Mouse (Mus musculus): ENCODE measurements around the gene Zfp287. TPM values are rescaled to one million over a fixed set of nuclear protein-coding genes. Genes with fewer than 3 reads are reported as not detected.
A peak's percentile ranks its signal among the peaks of the same experiment; 100 is the strongest.

The Zfp287 gene
- polyA plus RNA-seq, 1 experiment from 2014 or later: 20.4 TPM

DNA sequence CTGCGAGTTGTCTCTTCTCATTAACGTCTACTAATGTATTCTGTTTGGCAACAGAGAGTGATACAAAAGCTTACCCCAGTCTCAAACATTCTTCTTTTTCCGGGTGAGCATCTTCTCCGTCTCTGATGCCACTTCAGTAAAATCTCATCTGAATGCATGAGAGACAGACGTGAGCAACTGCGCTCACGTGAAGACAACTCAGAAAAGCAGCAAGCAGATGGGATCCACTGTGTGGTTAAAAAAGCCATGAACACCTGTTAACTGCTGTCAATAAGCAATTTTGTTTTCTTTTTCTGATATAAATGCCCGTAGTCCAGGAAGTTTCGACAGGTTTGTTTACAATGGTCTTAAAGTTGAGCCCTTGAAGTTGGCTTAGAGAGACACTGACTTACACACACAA, 15.5 kb upstream of the Zfp287 start:
- no peak overlapping the region for H3K4me2 ChIP-seq (replicated peaks)
- H3K9ac ChIP-seq (replicated peaks): no peak overlapping the region
- no peaks in the 10 kb centered on the region; the same call in 1 of the 2 replicates for H3K4me1 ChIP-seq
- no peaks in the 10 kb centered on the region for H3K36me3 ChIP-seq
- H3K27ac ChIP-seq (replicated peaks): no peak overlapping the region
- ATAC-seq (ENCODE audit: low FRiP score, low read depth): no peak
- no peak overlapping the region for H3K4me3 ChIP-seq
- H3K27me3 ChIP-seq: peaks cover 12% of the 10 kb centered on the region; the same call in 1 of the 2 replicates
- WGBS: 70% methylated on average over 9 of the region's 9 CpGs
- H3K9me3 ChIP-seq: no peaks in the 10 kb centered on the region

DNA sequence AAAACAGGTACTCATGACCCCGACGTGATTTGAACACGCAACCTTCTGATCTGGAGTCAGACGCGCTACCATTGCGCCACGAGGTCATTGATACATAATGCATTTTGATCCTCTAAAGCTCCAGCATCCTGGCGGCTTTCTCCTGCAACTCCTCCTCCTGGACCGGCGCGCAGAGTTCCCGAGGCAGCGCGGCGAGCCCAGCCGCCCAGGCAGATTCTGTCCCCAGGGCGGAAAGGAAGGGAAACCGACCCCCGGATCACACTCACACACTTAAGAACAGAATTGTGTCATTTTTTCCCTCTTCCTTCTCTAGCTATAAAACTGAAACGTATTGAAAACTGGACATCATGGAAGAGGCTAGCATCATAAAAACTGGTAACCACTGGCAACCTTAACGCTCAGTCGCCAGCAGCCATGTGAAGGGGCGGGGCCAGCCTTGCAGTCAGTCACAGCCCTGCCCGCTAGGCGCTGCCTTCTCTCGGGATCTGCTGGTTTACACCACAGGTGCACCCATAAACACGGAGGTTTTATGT, 14.4 kb upstream of the Zfp287 start:
- 1% methylated on average over 27 of the region's 27 CpGs for WGBS
- peak; percentile 81 for ATAC-seq (ENCODE audit: low FRiP score, low read depth)
- H3K4me2 ChIP-seq (replicated peaks): peak overlapping the region; percentile 57
- H3K27ac ChIP-seq (replicated peaks): no peak overlapping the region
- no peaks in the 10 kb centered on the region; the same call in 1 of the 2 replicates for H3K4me1 ChIP-seq
- H3K36me3 ChIP-seq: no peaks in the 10 kb centered on the region
- peak overlapping the region; percentile 41 for H3K4me3 ChIP-seq
- H3K27me3 ChIP-seq: peaks cover 12% of the 10 kb centered on the region; the same call in 1 of the 2 replicates
- H3K9me3 ChIP-seq: no peaks in the 10 kb centered on the region
- peak overlapping the region; percentile 37; the same call in 1 of the 2 replicates for H3K9ac ChIP-seq (replicated peaks)

DNA sequence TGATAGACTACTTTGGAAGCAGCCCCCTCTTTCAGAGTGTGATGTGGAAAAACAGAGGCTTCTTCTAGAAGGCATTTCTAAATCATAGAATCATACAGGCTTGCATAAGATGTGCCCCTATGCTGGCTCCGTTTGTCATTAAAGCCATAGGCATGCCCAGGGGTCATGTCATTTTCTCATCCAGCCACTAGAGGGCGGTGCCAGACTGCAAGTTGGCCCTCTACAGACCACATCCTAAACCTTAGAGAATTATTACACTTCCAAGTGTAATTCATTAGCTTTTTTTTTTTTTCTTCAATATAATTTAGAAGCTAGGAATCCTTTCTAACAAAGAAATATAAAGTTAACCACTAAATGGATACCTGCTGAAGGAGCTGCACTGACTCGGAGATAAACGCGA, 12.4 kb upstream of the Zfp287 start:
- ATAC-seq (ENCODE audit: low FRiP score, low read depth): no peak

DNA sequence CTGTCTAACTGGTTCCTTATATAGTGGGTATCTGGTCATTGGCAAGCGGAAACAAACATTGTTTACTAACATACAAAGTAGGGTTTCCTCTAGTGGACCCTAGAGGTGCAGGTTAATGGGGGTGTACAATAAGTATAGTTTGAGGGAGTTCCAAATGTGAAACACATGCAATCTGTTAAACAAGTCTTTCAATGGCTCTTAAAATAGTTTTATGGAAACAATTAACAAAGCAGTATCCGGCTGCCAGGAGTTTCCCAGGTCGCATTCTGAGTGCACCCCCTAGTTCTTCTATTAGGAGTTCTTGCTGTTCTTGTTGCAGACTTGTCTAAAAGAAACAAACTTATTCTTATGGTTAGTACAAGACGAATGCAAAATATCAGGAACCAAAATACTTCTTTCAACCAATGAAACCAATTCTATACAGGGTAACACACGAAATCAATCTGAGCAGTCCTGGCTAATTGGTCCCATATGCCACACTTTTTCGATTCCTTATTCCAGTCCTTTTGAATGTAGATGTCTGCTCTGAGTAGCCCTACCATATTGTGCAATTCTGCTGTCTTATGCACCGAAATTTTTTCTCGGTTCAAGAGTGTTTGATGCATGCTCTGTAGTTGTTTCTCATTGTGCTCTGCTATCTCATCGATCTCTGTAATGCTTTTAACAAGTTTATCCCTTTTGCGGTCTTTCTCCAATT, 10.7 kb upstream of the Zfp287 start:
- Histone ChIP-seq H3K4me3 (no peak overlapping the region), H3K27ac (replicated peaks) (no peak overlapping the region), H3K9me3 (no peaks in the 10 kb centered on the region), H3K4me2 (replicated peaks) (no peak overlapping the region), H3K4me1 (no peaks in the 10 kb centered on the region; the same call in 1 of the 2 replicates), H3K36me3 (no peaks in the 10 kb centered on the region), H3K9ac (replicated peaks) (no peak overlapping the region), H3K27me3 (peaks cover 3% of the 10 kb centered on the region; the same call in 1 of the 2 replicates)
- WGBS: 78% methylated on average over 10 of the region's 10 CpGs
- ATAC-seq (ENCODE audit: low FRiP score, low read depth): no peak

More for the DNA sequence above, 12.4 kb upstream of the Zfp287 start:
- H3K36me3 ChIP-seq: no peaks in the 10 kb centered on the region
- H3K9me3 ChIP-seq: no peaks in the 10 kb centered on the region
- H3K9ac ChIP-seq (replicated peaks): no peak overlapping the region
- no peak overlapping the region for H3K4me2 ChIP-seq (replicated peaks)
- H3K4me3 ChIP-seq: no peak overlapping the region
- H3K27ac ChIP-seq (replicated peaks): no peak overlapping the region
- no peaks in the 10 kb centered on the region; the same call in 1 of the 2 replicates for H3K4me1 ChIP-seq
- 52% methylated on average over 5 of the region's 5 CpGs for WGBS
- peaks cover 12% of the 10 kb centered on the region; the same call in 1 of the 2 replicates for H3K27me3 ChIP-seq

DNA sequence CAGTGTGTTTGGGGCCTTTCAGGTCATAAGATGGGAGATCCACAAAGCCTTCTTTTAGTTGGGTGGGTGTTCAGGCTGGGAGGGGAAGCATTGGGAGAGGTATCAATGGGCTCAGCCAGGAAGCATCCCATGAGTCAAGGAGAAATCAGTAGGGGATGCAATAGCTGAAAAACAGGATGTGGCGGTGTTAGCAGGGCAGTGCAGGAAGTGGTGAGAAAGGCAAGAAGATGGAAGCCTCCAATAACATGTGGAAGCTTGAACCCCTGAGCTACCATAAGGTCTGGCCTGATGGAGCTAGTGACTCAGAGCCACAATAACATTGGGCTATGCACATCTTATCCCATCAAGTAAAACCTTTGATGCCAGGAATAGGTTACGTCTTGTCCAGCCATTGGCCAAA, 9.5 kb upstream of the Zfp287 start:
- WGBS: 94% methylated on average over 2 of the region's 2 CpGs
- Histone ChIP-seq H3K9me3 (no peaks in the 10 kb centered on the region), H3K4me2 (replicated peaks) (no peak overlapping the region), H3K27ac (replicated peaks) (no peak overlapping the region), H3K9ac (replicated peaks) (no peak overlapping the region), H3K4me3 (no peak overlapping the region), H3K4me1 (no peaks in the 10 kb centered on the region; the same call in 1 of the 2 replicates), H3K36me3 (no peaks in the 10 kb centered on the region), H3K27me3 (no peaks in the 10 kb centered on the region)
- ATAC-seq (ENCODE audit: low FRiP score, low read depth): no peak

DNA sequence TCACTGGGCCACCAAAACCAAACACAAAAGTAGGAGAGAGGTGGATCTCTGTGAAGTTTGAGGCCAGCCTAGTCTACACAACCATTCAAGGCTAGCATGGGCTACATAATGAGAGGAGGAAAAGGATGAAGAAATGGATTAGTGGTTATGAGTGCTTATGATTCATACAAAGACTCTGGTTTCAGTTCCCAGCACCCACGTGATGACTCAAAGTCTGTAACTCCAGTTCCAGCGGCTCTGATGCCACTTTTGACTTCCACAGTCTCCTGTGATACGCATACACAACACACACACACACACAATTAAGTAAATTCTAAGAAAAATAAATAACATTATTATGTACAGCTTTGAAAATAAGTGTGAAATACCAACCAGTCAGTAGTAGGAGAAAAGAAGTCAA, 960 bp upstream of the Zfp287 start:
- no peak for ATAC-seq (ENCODE audit: low FRiP score, low read depth)
- 83% methylated on average over 3 of the region's 3 CpGs for WGBS
- Histone ChIP-seq H3K9me3 (no peaks in the 10 kb centered on the region), H3K4me3 (no peak overlapping the region), H3K27ac (replicated peaks) (no peak overlapping the region), H3K27me3 (no peaks in the 10 kb centered on the region), H3K4me1 (peaks cover 17% of the 10 kb centered on the region), H3K36me3 (peaks cover 17% of the 10 kb centered on the region), H3K9ac (replicated peaks) (no peak overlapping the region), H3K4me2 (replicated peaks) (no peak overlapping the region)

DNA sequence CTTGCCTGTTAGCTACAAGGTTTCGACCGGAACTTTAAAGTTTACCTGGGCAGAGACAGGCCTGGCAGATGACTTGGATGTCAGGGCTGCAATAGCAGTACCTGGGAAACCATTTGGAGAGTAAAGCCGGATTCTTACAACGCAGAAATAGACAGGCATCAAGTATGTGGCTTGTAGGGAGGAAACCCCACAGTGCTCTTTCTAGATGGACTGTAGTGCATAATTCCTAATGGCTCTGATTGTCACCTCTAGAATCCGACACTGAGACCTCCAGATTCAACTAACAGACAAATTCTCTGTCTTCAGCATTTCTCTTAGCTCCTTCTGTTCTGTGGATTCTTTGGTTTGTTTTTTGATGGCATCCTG, 300 bp upstream of the Zfp287 start:
- Histone ChIP-seq H3K36me3 (peaks cover 23% of the 10 kb centered on the region), H3K9ac (replicated peaks) (0 out of 2 replicates have a peak overlapping the region, but pooled peaks have one; percentile 25), H3K27ac (replicated peaks) (peak overlapping the region; percentile 92), H3K4me1 (peaks cover 17% of the 10 kb centered on the region), H3K4me3 (peak overlapping the region; percentile 70), H3K27me3 (no peaks in the 10 kb centered on the region), H3K9me3 (no peaks in the 10 kb centered on the region), H3K4me2 (replicated peaks) (peak overlapping the region; percentile 65)
- ATAC-seq (ENCODE audit: low FRiP score, low read depth): no peak
- 4% methylated on average over 5 of the region's 5 CpGs for WGBS

DNA sequence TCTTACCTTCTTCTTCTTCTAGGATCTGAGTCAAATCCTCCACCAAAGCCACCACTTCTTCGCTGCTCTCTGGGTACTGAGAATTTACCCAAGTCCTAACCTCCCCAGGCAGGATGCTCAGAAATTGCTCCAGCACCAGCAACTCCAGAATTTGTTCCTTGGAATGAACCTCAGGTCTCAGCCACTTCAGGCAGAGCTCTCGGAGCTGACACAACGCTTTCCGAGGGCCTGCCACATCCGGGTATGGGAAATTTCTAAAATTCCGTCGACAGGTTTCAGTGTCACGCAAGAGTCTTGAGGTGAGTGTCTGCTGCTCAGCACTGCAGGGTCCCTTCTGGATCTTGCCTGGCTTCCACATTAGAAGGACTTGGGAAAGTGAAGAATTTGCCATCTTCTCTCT, 3.4 kb downstream of the Zfp287 start:
- Histone ChIP-seq H3K4me2 (replicated peaks) (no peak overlapping the region), H3K4me1 (peaks cover 17% of the 10 kb centered on the region)

DNA sequence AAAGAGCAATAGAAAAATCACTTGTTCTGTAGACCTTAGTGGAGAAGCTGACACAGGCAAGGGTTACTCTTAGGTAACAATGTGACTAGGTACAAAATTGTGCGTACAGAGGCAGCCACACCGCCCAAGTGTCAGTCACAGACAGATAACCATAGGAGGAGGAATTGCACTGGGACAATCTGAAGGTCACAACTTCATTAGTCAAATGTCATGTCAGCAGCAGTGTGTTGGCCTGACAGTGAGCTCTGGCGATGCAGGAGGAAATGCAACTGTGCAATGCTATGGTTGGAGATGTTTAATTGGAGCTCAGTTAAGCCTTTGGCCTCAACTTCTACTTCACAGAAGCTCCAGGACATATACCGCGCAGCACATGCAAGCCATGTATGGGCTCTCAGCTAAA, 21.0 kb downstream of the Zfp287 start:
- no peaks in the 10 kb centered on the region for H3K9me3 ChIP-seq
- H3K9ac ChIP-seq (replicated peaks): no peak overlapping the region
- no peak overlapping the region for H3K4me2 ChIP-seq (replicated peaks)
- no peaks in the 10 kb centered on the region for H3K27me3 ChIP-seq
- H3K4me1 ChIP-seq: no peaks in the 10 kb centered on the region
- no peak for ATAC-seq (ENCODE audit: low FRiP score, low read depth)
- peaks cover 51% of the 10 kb centered on the region for H3K36me3 ChIP-seq
- H3K4me3 ChIP-seq: no peak overlapping the region
- 95% methylated on average over 5 of the region's 5 CpGs for WGBS
- no peak overlapping the region for H3K27ac ChIP-seq (replicated peaks)

More for the DNA sequence above, 3.4 kb downstream of the Zfp287 start:
- no peak overlapping the region for H3K9ac ChIP-seq (replicated peaks)
- ATAC-seq (ENCODE audit: low FRiP score, low read depth): no peak
- no peaks in the 10 kb centered on the region for H3K9me3 ChIP-seq
- H3K27ac ChIP-seq (replicated peaks): no peak overlapping the region
- H3K36me3 ChIP-seq: peaks cover 51% of the 10 kb centered on the region
- H3K27me3 ChIP-seq: no peaks in the 10 kb centered on the region
- no peak overlapping the region for H3K4me3 ChIP-seq
- 95% methylated on average over 8 of the region's 8 CpGs for WGBS

DNA sequence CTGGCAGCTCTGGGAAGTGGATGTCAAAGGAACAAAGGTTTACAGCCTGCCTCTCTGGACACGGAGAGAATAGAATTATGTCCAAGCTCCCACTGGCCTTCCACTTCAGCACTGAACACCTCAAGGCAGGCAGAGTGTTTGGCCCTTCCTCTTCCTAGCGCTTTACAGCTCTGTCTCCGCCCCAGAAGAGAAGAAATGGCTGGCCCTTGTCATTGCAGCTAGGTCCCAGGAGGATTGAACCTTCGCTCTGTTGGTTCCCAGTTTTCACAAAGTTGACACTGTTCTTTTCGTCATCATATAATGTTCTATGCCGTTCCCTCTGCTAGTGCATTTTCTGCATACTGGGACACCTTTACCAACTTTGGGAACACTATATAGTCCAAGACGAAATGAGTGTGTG, 23.5 kb downstream of the Zfp287 start:
- Histone ChIP-seq H3K4me3 (no peak overlapping the region), H3K9ac (replicated peaks) (no peak overlapping the region), H3K27me3 (no peaks in the 10 kb centered on the region), H3K27ac (replicated peaks) (no peak overlapping the region), H3K4me1 (no peaks in the 10 kb centered on the region), H3K4me2 (replicated peaks) (no peak overlapping the region), H3K36me3 (peaks cover 31% of the 10 kb centered on the region), H3K9me3 (no peaks in the 10 kb centered on the region)
- ATAC-seq (ENCODE audit: low FRiP score, low read depth): no peak
- 77% methylated on average over 7 of the region's 7 CpGs for WGBS

DNA sequence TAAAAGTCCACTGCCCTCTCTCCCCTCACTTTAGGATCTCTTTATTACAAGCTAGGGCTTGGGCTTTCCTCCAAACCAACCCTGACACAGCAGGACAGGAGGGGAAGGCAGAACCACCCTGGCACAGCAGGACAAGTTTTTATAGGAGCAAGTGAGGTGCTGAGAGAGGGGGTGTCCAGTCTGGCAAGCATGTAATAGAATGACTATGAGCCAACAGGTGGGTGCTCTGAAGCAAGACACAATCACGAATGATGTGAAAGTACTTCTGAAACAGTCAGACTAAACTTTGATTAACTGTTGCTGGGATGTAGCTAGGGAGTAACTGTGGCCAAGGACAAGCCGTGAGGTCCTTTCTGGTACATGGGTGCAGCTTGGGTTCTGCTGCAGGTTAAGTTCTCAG, 25.6 kb downstream of the Zfp287 start:
- Histone ChIP-seq H3K4me1 (no peaks in the 10 kb centered on the region), H3K36me3 (peaks cover 15% of the 10 kb centered on the region), H3K27ac (replicated peaks) (no peak overlapping the region), H3K4me2 (replicated peaks) (no peak overlapping the region), H3K9ac (replicated peaks) (no peak overlapping the region), H3K9me3 (no peaks in the 10 kb centered on the region), H3K4me3 (no peak overlapping the region), H3K27me3 (no peaks in the 10 kb centered on the region)
- 85% methylated on average over 2 of the region's 2 CpGs for WGBS
- ATAC-seq (ENCODE audit: low FRiP score, low read depth): no peak

DNA sequence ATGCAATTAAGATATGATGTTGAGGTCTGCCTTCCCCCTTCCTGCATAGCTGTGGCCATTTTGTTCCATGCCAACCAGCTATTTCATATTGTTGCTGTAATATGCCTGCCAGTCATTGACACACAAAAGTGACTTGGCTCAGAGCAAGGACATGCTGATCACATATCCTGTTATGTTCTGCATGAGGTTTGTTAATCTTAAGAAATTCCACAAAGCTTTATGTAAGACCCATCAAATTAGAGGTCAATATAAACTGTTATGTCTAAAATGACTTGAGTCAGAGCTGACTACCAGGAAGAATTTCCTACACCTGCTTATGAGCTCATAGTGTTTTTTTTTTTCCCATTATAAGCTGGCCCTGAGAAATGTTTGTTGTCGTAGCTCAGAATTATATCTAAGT, 30.5 kb downstream of the Zfp287 start:
- 92% methylated on average over 1 of the region's 1 CpGs for WGBS
- Histone ChIP-seq H3K4me2 (replicated peaks) (no peak overlapping the region), H3K27me3 (no peaks in the 10 kb centered on the region)

More for the DNA sequence above, 30.5 kb downstream of the Zfp287 start:
- no peak for ATAC-seq (ENCODE audit: low FRiP score, low read depth)
- Histone ChIP-seq H3K9me3 (no peaks in the 10 kb centered on the region), H3K9ac (replicated peaks) (no peak overlapping the region), H3K4me1 (no peaks in the 10 kb centered on the region), H3K4me3 (no peak overlapping the region), H3K36me3 (no peaks in the 10 kb centered on the region), H3K27ac (replicated peaks) (no peak overlapping the region)
